Comparison of ENCODE assay signal across 9 mouse cellular contexts in genomic region chr3:93568428-93569040, GRCm38 (mm10). TPM values are rescaled to one million over a fixed set of nuclear protein-coding genes. Genes with fewer than 3 reads are reported as not detected.
DNase-seq lines count a peak whose midpoint lies in the region; TF ChIP-seq lines count a peak whose summit lies in the region.
"Had no signal": no experiment of that assay in that cellular context is flagged by ENCODE, and none has a peak within 500 bp of the region (broad histone marks: within the 10 kb centered on the region; RNA-seq: fewer than 3 reads in every experiment).

No protein-coding gene starts in this region.

- no peak for TF ChIP-seq CTCF in kidney, adult 2 months (conservative IDR thresholded peaks at IDR 0.05; ENCODE audit: insufficient read depth, insufficient read length, low read depth, low read length)

- H3K36me3 ChIP-seq in kidney, adult 2 months (ENCODE audit: control insufficient read depth, insufficient read depth, low read length) = peaks cover 3% of the 10 kb centered on the region; the same call in 1 of the 2 replicates

- no peak for TF ChIP-seq POLR2A in kidney, adult 2 months (IDR thresholded peaks at IDR 0.05; ENCODE audit: low read depth, low read length)

- peak; percentile 70 for DNase-seq in urinary bladder, postnatal 14 days (ENCODE audit: low spot score)
- DNase-seq in urinary bladder, adult 2 months (ENCODE audit: low spot score) = no peak
- peak; percentile 51 for DNase-seq in gastrocnemius, postnatal 10 days
- DNase-seq in kidney, adult 2 months = peak; percentile 95
- DNase-seq in left cerebral cortex, postnatal 36 days (ENCODE audit: low spot score in 2 of 2) = peak; percentile 21 to 53
- peak; percentile 56 for DNase-seq in testis, postnatal 10 days (ENCODE audit: low spot score)
- DNase-seq in natural killer cell, adult 2 months (ENCODE audit: low spot score in 2 of 2) = no peak
- no peak for DNase-seq in urinary bladder, postnatal 25 days (ENCODE audit: low spot score)

- intact Hi-C loops in left cerebral cortex, postnatal 36 days (cut with DNase I) = no loop called here

- H3K4me1 ChIP-seq in kidney, adult 2 months (ENCODE audit: control insufficient read depth, insufficient read depth, low read length) = peaks cover 11% of the 10 kb centered on the region

- H3K27me3 ChIP-seq in kidney, adult 2 months (replicated peaks; ENCODE audit: control insufficient read depth, insufficient read depth, low read length) = no peaks in the 10 kb centered on the region
- H3K27me3 ChIP-seq: megakaryocyte, embryonic 14.5 days had no signal

- WGBS in kidney, adult 2 months = 24% methylated on average over 7 of the region's 7 CpGs

- H3K4me3 ChIP-seq in kidney, adult 2 months (ENCODE audit: insufficient read depth, low read depth, low read length) = no peak overlapping the region
- H3K4me3 ChIP-seq: megakaryocyte, embryonic 14.5 days had no signal

- peak overlapping the region; percentile 99 for H3K27ac ChIP-seq in kidney, adult 2 months (ENCODE audit: insufficient read depth, low read depth, low read length)

RNA-seq across cellular contexts. Expression of gene S100a10, which starts 13.7 kb away (rescaled TPM):
- 264 and 295 TPM in 2 replicates for polyA plus RNA-seq in urinary bladder, adult 2 months (2012; rRNA removed)
- total RNA-seq in gastrocnemius, postnatal 10 days (2021) = 100 to 1,000 TPM; 131 to 166 TPM
- 83.6 and 104 TPM in 2 replicates for polyA plus RNA-seq in kidney, adult 2 months (2012; rRNA removed)
- total RNA-seq in left cerebral cortex, postnatal 36 days (2021) = 10 to 100 TPM; 32.5 to 40.0 TPM

RNA-seq across cellular contexts. Expression of gene S100a11, which starts 48.2 kb away (rescaled TPM):
- 912 and 1,103 TPM in 2 replicates for polyA plus RNA-seq in urinary bladder, adult 2 months (2012; rRNA removed)
- total RNA-seq in gastrocnemius, postnatal 10 days (2021) = 100 to 1,000 TPM; 149 to 190 TPM
- 183 and 285 TPM in 2 replicates for polyA plus RNA-seq in kidney, adult 2 months (2012; rRNA removed)
- 1 to 10 TPM; 7.0 to 9.9 TPM for total RNA-seq in left cerebral cortex, postnatal 36 days (2021)

Comparison
In these comparisons a context has a peak if more than half of its experiments do, and no peak if none do; other contexts are left out.
1. DNase-seq: peak in urinary bladder, postnatal 14 days (single experiment), gastrocnemius, postnatal 10 days (single experiment), kidney, adult 2 months (single experiment), left cerebral cortex, postnatal 36 days (2 of 2) and testis, postnatal 10 days (single experiment); none in urinary bladder, adult 2 months (single experiment), natural killer cell, adult 2 months (0 of 2) and urinary bladder, postnatal 25 days (single experiment).
2. RNA of gene S100a11, which starts 48.2 kb away (total RNA-seq): 149 to 190 TPM in gastrocnemius, postnatal 10 days; 7.0 to 9.9 TPM in left cerebral cortex, postnatal 36 days; every median in the first group is over 10 times any median in the second.